Mouse (Mus musculus): ENCODE results near the gene 1700016D06Rik. TPM values are rescaled to one million over a fixed set of nuclear protein-coding genes. Genes with fewer than 3 reads are reported as not detected.

1700016D06Rik gene
- total RNA-seq, 2 experiments from 2014 or later: not detected

GRCm38 (mm10) chr8:11635611-11636081 lies 65.2 kb downstream of the 1700016D06Rik start, which contains the start of gene Ankrd10:
TSS of gene Ankrd10 (minus strand) at chr8:11635757.
- peak; percentile 93 to 96 for DNase-seq (ENCODE audit: low spot score in 2 of 2)

DNA sequence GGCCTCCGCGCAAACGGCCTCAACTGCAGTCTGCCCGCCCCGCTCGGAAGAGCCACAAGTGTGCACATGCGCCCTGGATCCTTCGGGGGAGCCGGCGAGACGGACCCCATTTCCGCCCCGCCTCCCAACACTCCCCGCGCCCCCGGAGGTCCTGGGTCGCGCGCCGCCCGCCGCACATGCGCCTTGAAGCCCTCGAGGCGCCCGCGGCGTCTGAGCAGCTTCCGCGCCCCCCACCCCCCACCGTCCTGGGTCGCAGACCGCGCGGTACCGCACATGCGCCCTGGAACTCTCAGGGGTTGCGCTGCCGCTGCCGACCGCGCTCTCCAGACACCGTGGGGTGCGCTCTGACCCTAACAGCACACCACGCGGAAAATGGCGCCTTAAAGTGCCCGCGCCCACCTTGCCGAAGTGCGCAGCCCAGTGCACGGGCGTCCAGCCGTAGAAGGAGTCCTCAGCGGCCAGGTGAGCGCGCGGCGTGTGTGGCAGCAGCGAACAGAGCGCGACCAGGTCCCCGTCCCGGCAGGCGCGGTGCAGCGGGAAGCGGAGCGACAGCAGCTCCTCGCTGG lies 65.8 kb downstream of the 1700016D06Rik start:
- peak; percentile 84 to 90 for DNase-seq (ENCODE audit: low spot score in 2 of 2)

GRCm38 (mm10) chr8:11634331-11635011 lies 66.4 kb downstream of the 1700016D06Rik start:
- DNase-seq (ENCODE audit: low spot score in 2 of 2): peak in 1 of 2 experiments; percentile 13

DNA sequence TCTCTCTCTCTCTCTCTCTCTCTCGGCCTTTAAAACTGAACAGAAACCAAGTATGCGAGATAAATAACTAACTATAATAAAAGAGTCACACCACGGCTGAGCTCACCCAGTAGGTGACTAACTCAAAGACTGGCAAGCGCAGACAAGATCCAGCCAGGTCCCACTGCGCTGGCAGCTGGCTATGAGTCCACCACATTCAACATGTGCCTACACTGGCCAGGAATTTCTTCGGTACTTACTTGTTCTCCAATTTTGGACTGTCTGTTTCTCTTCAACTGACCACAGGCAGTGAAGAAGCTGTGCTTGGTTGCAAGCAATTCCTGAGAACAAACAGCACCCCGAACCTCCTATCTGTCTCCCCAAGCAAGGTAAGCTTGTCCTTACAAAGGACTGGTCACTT lies 67.4 kb downstream of the 1700016D06Rik start:
- no peak for DNase-seq (ENCODE audit: low spot score in 2 of 2)

- DNase-seq (ENCODE audit: low spot score in 2 of 2): no peak
These were observed 68.5 kb downstream of the 1700016D06Rik start for GRCm38 (mm10) chr8:11632406-11632805.

GRCm38 (mm10) chr8:11629206-11629605 lies 71.7 kb downstream of the 1700016D06Rik start:
- DNase-seq (ENCODE audit: low spot score in 2 of 2): no peak

DNA sequence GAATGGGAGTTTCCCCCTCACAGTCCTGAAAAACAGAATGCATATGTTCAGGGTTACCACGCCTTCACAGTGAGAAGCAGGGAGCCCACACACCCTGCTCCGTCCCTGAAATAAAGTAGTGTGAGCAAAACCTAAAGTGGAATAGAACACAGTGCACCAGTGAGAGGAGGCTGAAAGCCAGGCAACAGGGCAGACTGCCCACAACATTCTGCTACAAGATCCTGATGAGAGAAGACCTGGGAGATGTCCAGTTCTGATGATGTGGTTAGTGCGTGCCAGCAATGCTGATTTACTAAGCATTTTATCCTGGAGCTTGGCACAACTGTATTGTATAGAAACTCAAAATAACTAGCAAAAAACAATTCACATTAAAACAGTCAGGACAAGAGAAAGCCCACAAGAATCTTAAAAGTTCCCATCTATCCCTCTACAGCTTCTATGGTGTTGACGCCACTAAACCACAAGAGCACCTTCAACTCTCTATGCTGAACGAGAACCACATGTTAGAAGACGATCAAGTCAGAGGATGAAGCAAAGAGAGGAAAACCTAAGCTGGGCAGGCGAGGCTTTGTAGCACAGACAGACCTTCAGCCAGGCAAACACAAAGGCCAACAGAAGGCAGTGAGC lies 72.2 kb downstream of the 1700016D06Rik start:
- peak; percentile 41 to 53 for DNase-seq (ENCODE audit: low spot score in 2 of 2)

DNA sequence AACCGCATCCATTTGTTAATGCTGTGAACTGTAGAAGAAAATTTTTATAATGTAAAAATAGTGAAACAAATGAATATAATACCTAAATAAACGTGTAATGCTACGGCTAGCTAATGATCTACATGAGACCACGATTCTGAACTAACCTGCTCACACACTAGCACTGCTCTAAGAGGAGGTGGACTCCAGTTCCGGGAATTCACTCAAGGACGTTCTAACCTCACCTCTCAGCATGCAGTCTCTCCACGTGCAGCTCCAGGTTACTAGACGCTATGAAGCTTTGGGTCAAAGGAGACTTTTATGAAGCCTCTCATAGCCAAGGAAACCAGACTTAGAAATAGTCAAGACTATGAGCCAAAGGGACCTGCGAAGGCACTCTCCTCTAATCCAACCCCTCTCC lies 73.1 kb downstream of the 1700016D06Rik start:
- no peak for DNase-seq (ENCODE audit: low spot score in 2 of 2)

- DNase-seq (ENCODE audit: low spot score in 2 of 2): no peak
These were observed 75.8 kb downstream of the 1700016D06Rik start for GRCm38 (mm10) chr8:11625084-11625483.

- DNase-seq (ENCODE audit: low spot score in 2 of 2): no peak
These were observed 81.8 kb downstream of the 1700016D06Rik start for GRCm38 (mm10) chr8:11619091-11619490.

GRCm38 (mm10) chr8:11618063-11618462 lies 82.8 kb downstream of the 1700016D06Rik start:
- DNase-seq (ENCODE audit: low spot score in 2 of 2): no peak

DNA sequence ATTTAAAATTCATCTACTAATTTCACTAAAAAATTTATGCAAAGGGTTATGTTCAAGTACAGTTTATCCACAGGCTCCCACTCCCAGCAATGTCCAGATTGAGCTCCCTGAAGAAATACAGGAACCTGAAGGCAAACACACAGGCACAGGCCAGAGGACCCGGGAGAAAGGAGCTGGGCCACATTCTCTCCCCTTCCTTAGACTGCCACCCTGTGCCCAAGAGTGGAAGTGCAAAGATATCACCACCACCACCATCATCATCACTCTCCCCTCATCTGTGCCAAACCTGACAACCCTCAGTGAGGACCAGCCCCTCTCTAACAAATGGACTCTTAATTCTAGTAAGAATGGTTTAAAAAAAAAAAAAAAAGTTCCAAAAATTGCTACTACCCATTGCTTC lies 84.6 kb downstream of the 1700016D06Rik start:
- DNase-seq (ENCODE audit: low spot score in 2 of 2): peak; percentile 70 to 75

DNA sequence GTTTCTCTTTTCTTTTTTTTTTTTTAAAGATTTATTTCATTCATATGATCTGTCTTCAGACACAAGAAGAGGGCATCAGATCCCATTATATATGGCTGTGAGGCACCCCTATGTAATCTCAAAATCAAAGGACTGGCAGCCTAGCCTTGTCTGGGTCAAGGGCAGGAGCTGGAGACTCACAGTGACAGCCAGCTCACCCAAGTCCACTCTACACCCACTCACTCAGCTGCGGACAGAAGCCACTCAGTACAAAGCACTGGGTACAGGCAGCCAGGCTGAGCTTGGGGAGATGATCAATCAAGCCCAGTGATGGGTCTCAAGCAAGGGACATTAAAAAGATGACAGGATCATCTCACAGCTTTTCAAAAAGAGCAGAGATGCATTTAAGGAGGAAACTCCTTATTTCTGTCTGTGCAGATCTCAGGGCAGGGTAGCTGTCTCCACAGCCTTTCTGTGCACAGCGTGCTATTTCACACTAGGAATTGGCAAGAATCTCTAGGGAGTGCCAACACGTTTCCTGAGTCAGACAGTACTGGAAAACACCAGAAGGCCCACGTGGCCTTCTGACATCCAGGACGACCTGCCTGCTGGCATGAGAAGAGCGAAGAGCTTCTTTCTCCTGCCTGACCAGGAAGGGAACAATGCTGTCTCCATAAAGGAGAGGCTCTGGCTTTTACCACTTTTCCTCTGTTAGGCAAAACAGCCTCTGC lies 86.6 kb downstream of the 1700016D06Rik start:
- no peak for DNase-seq (ENCODE audit: low spot score in 2 of 2)

- no peak for DNase-seq (ENCODE audit: low spot score in 2 of 2)
These were observed 92.0 kb downstream of the 1700016D06Rik start for GRCm38 (mm10) chr8:11608848-11609247.

Small RNA genes lying within 50 kb of the gene (microRNA-seq; reads per million reads assigned to microRNA genes)
- gene Mir7238: 1.2 to 1.8 reads per million in 2 experiments

Other genes starting within 250 kb of the 1700016D06Rik start
- gene Rab20, start 222.4 kb downstream of the 1700016D06Rik start, total RNA-seq (2021): under 1 TPM; 0.71 to 0.94 TPM
- 10 to 100 TPM; 52.7 to 67.3 TPM for gene Naxd, start 203.6 kb downstream of the 1700016D06Rik start, total RNA-seq (2021)
- 10 to 100 TPM; 26.1 to 28.6 TPM for gene Cars2, start 150.3 kb downstream of the 1700016D06Rik start, total RNA-seq (2021)
- gene Ing1, start 145.5 kb downstream of the 1700016D06Rik start, total RNA-seq (2021): 10 to 100 TPM; 35.6 to 39.5 TPM
- 10 to 100 TPM; 69.1 to 71.8 TPM for gene Ankrd10, start 65.3 kb downstream of the 1700016D06Rik start, total RNA-seq (2021)
- 100 to 1,000 TPM; 164 to 169 TPM for gene Arhgef7, start 26.7 kb upstream of the 1700016D06Rik start, total RNA-seq (2021)
- 1 to 10 TPM in 1 of 2 experiments, not detected in 1; 1.3 TPM for gene Tex29, start 139.4 kb upstream of the 1700016D06Rik start, total RNA-seq (2021)